Mouse (Mus musculus) testis, adult 2 months (tissue): ENCODE data around the gene Derl2.

Source experiments
- CTCF ChIP-seq: fragments of 200-500 bp; IDR thresholded peaks from 2 replicates; pipeline ENCODE4 v1.5.1; 2012; ENCODE audit warnings: low read depth, mild to moderate bottlenecking, inconsistent platforms, low read length, moderate library complexity; ENCODE audit not compliant: control insufficient read depth, insufficient read depth, insufficient replicate concordance
- POLR2A ChIP-seq: fragments of 200-500 bp; IDR thresholded peaks from 2 replicates; pipeline ENCODE4 v1.6.1; 2012; ENCODE audit warnings: low read depth, mild to moderate bottlenecking, inconsistent platforms, low read length, moderate library complexity; ENCODE audit not compliant: control insufficient read depth

- TF ChIP-seq POLR2A = peak; percentile 75
- peak; percentile 22; the same call in 1 of the 2 replicates for TF ChIP-seq CTCF
Observed at GRCm38 (mm10) chr11:71004316-71004773, 15.3 kb downstream of the Derl2 start, which contains the start of gene Dhx33.
